In genomic region chr1:76246181-76246796, GRCm38 (mm10) we compare ENCODE assay signal across 13 mouse cellular contexts.
A peak's percentile ranks its signal among the peaks of the same experiment; 100 is the strongest.
DNase-seq lines count a peak whose midpoint lies in the region; ATAC-seq lines count a peak whose summit lies in the region.
"Had no signal": no experiment of that assay in that cellular context is flagged by ENCODE, and none has a peak within 500 bp of the region (broad histone marks: within the 10 kb centered on the region; RNA-seq: fewer than 3 reads in every experiment).

No protein-coding gene starts in this region.

- H3K9me3 ChIP-seq in embryonic facial prominence, embryonic 14.5 days (ENCODE audit: control insufficient read depth, low read length) = no peaks in the 10 kb centered on the region
- H3K9me3 ChIP-seq in midbrain, embryonic 11.5 days (ENCODE audit: control insufficient read depth, low read length) = no peaks in the 10 kb centered on the region
- H3K9me3 ChIP-seq: embryonic facial prominence, embryonic 15.5 days had no signal

- intact Hi-C loops in heart, postnatal 25 days (cut with DNase I) = no loop called here
- intact Hi-C loops in gastrocnemius, postnatal 14 days (cut with DNase I; ENCODE audit: low total_unique reads) = no loop called here

- H3K27ac ChIP-seq in embryonic facial prominence, embryonic 14.5 days (replicated peaks; ENCODE audit: low read depth, low read length) = no peak overlapping the region
- H3K27ac ChIP-seq in midbrain, embryonic 11.5 days (ENCODE audit: low read depth, low read length) = no peak overlapping the region
- H3K27ac ChIP-seq: embryonic facial prominence, embryonic 15.5 days; gastrocnemius, adult 2 months had no signal

- H3K4me3 ChIP-seq in embryonic facial prominence, embryonic 14.5 days (ENCODE audit: low read depth, low read length) = no peak overlapping the region
- no peak overlapping the region for H3K4me3 ChIP-seq in midbrain, embryonic 11.5 days (ENCODE audit: low read depth, low read length)
- H3K4me3 ChIP-seq: embryonic facial prominence, embryonic 15.5 days; gastrocnemius, adult 2 months had no signal

- peaks cover 16% of the 10 kb centered on the region for H3K4me1 ChIP-seq in embryonic facial prominence, embryonic 14.5 days (ENCODE audit: control insufficient read depth, insufficient read depth, low read length)
- peaks cover 12% of the 10 kb centered on the region for H3K4me1 ChIP-seq in midbrain, embryonic 11.5 days (ENCODE audit: control insufficient read depth, insufficient read depth, low read length)

- 25% methylated on average over 8 of the region's 8 CpGs for whole genome bisulfite sequencing in embryonic facial prominence, embryonic 14.5 days
- WGBS in midbrain, embryonic 11.5 days = 22% methylated on average over 8 of the region's 8 CpGs

- DNase-seq in heart, adult 18-20 months = peak; percentile 5
- no peak for DNase-seq in heart, postnatal 25 days (ENCODE audit: low spot score)
- peak; percentile 39 for DNase-seq in brain, adult 2 months (ENCODE audit: low read depth, low spot score)
- peak; percentile 54 for DNase-seq in embryonic facial prominence, embryonic 14.5 days (ENCODE audit: low spot score)
- DNase-seq in midbrain, embryonic 11.5 days (ENCODE audit: low spot score, missing footprints) = peak; percentile 86
- DNase-seq in gastrocnemius, postnatal 25 days = no peak
- no peak for DNase-seq in gastrocnemius, postnatal 14 days
- DNase-seq: adrenal gland, postnatal 25 days; cerebellum, adult 11-12 months; gastrocnemius, adult 2 months; lung, adult 2 months; spleen, adult 18-20 months had no signal

- H3K27me3 ChIP-seq in embryonic facial prominence, embryonic 14.5 days (replicated peaks; ENCODE audit: control insufficient read depth, insufficient read depth, low read length) = no peaks in the 10 kb centered on the region
- no peaks in the 10 kb centered on the region for H3K27me3 ChIP-seq in midbrain, embryonic 11.5 days (ENCODE audit: control insufficient read depth, insufficient read depth, low read length)
- H3K27me3 ChIP-seq: embryonic facial prominence, embryonic 15.5 days had no signal

- no peaks in the 10 kb centered on the region for H3K36me3 ChIP-seq in embryonic facial prominence, embryonic 14.5 days (ENCODE audit: control insufficient read depth, insufficient read depth, low read length)
- H3K36me3 ChIP-seq in midbrain, embryonic 11.5 days (ENCODE audit: control insufficient read depth, insufficient read depth, low read length) = no peaks in the 10 kb centered on the region
- H3K36me3 ChIP-seq: embryonic facial prominence, embryonic 15.5 days had no signal

- no peak for ATAC-seq in embryonic facial prominence, embryonic 14.5 days (ENCODE audit: low read depth)
- ATAC-seq in midbrain, embryonic 11.5 days (ENCODE audit: low FRiP score) = peak; percentile 76; the same call in 1 of the 2 replicates

- H3K9ac ChIP-seq in embryonic facial prominence, embryonic 14.5 days (ENCODE audit: low read depth, low read length) = no peak overlapping the region
- no peak overlapping the region for H3K9ac ChIP-seq in midbrain, embryonic 11.5 days (ENCODE audit: low read length)
- H3K9ac ChIP-seq: embryonic facial prominence, embryonic 15.5 days had no signal

- no peak overlapping the region for H3K4me2 ChIP-seq in embryonic facial prominence, embryonic 14.5 days (ENCODE audit: low read depth, low read length)
- H3K4me2 ChIP-seq in midbrain, embryonic 11.5 days = no peak overlapping the region
- H3K4me2 ChIP-seq: embryonic facial prominence, embryonic 15.5 days had no signal

Comparison
In these comparisons a context has a peak if more than half of its experiments do, and no peak if none do; other contexts are left out.
1. DNase-seq: peak in heart, adult 18-20 months (2 of 2), brain, adult 2 months (single experiment), embryonic facial prominence, embryonic 14.5 days (single experiment) and midbrain, embryonic 11.5 days (single experiment); none in heart, postnatal 25 days (single experiment), gastrocnemius, postnatal 25 days (single experiment) and gastrocnemius, postnatal 14 days (single experiment).